Mouse (Mus musculus) spleen, adult 2 months (tissue): ENCODE measurements around the gene Gm17402.

Experiments used
- CTCF ChIP-seq: fragments of 200-500 bp; IDR thresholded peaks from 2 replicates; pipeline ENCODE4 v1.5.1; 2011; ENCODE audit warnings: mild to moderate bottlenecking, inconsistent platforms; ENCODE audit not compliant: insufficient read depth, insufficient read length, insufficient replicate concordance; ENCODE audit errors: extremely low read depth
- POLR2A ChIP-seq: fragments of 200-500 bp; IDR thresholded peaks from 2 replicates; pipeline ENCODE4 v1.6.1; 2011; ENCODE audit warnings: low read depth, low read length, inconsistent platforms

DNA sequence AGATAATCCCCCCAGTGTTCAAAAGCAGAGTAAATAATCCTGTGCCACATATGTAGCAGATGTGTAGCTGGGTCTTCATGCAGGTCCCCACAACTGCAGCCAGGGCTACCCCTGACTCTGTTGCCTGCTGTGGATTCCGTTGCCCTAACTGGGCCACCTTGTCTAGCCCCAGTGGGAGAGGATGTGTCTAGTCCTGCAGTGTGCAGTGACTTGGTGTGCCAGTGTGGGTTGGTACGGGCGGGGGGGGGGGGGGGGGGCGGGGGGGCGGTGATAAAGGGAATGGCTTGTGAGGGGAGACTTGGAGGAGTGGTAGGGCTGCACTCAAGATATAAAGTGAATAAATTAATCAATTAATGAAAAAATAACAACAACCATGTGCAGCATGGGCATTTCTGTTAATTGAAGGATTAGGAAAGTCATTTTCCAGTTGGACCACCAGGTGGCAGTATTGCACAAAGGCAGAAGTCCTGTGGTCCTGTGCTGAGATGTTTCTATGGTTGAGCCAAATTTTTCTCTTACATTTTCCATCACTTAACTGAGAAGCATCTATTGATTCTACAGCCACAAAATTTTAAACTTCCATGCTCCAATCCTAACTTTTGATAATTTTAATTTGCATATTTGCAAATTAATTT is 22.7 kb downstream of the Gm17402 start:
- TF ChIP-seq POLR2A = no peak
- peak; percentile 49; the same call in 1 of the 2 replicates for TF ChIP-seq CTCF
